Mouse (Mus musculus) liver, embryonic 14.5 days (tissue): ENCODE results near the gene Lyrm1. TPM values are rescaled to one million over a fixed set of nuclear protein-coding genes. Genes with fewer than 3 reads are reported as not detected.
A peak's percentile ranks its signal among the peaks of the same experiment; 100 is the strongest.

Experiments
- ATAC-seq: fragments of 200-750 bp; cut with Nextera tagmentation; 2 replicates; pipeline ENCODE4 v1.8.0; 2017; ENCODE audit warnings: moderate number of reproducible peaks, mild to moderate bottlenecking, moderate library complexity; ENCODE audit not compliant: insufficient read depth
- DNase-seq, 3 experiments: peaks; one replicate each; pipeline ENCODE4 v3.0.0-alpha.2; 2012 to 2013; ENCODE audit warnings: low read depth in 3 of 3, low spot score in 3 of 3
- H3K27ac ChIP-seq: fragments of 300-500 bp; sonication (generic); 2 replicates; pipeline ENCODE4 v1.5.1; 2014; ENCODE audit warnings: moderate library complexity, mild to moderate bottlenecking, control low read depth, inconsistent platforms
- H3K27me3 ChIP-seq: fragments of 300-500 bp; sonication (generic); 2 replicates; pipeline ENCODE4 v1.6.1; 2014; ENCODE audit warnings: mild to moderate bottlenecking, low read length, moderate library complexity; ENCODE audit not compliant: control insufficient read depth, insufficient read depth
- H3K36me3 ChIP-seq: fragments of 300-500 bp; sonication (generic); replicated peaks from 2 replicates; pipeline ENCODE4 v1.6.1; 2014; ENCODE audit warnings: low read depth; ENCODE audit not compliant: control insufficient read depth, insufficient read depth
- H3K4me1 ChIP-seq, 2 experiments: fragments of 200-500 bp in 1 of 2; fragments of 300-500 bp in 1 of 2; sonication (generic) in 1 of 2; replicated peaks; 2 replicates each; pipeline ENCODE4 v1.6.1; 2012 to 2014; ENCODE audit warnings: antibody characterized with exemption in 1 of 2, inconsistent platforms in 1 of 2, low read length in 1 of 2; ENCODE audit not compliant: control insufficient read depth in 2 of 2, insufficient read depth in 2 of 2
- H3K4me2 ChIP-seq: fragments of 300-500 bp; sonication (generic); 2 replicates; pipeline ENCODE4 v1.6.1; 2014; ENCODE audit warnings: low read depth, mild to moderate bottlenecking, control low read depth, moderate library complexity
- H3K4me3 ChIP-seq, 2 experiments: fragments of 200-500 bp in 1 of 2; fragments of 300-500 bp in 1 of 2; sonication (generic) in 1 of 2; 2 replicates each; pipeline ENCODE4 v1.5.1; 2012 to 2014; ENCODE audit warnings: low read depth in 2 of 2, low read length in 2 of 2, mild to moderate bottlenecking in 2 of 2, control low read depth in 1 of 2, inconsistent platforms in 1 of 2, moderate library complexity in 1 of 2; ENCODE audit not compliant: insufficient read depth in 1 of 2
- H3K9ac ChIP-seq: fragments of 300-500 bp; sonication (generic); replicated peaks from 2 replicates; pipeline ENCODE4 v1.6.1; 2014; ENCODE audit warnings: mild to moderate bottlenecking, control low read depth, moderate library complexity
- H3K9me3 ChIP-seq: fragments of 300-500 bp; sonication (generic); 2 replicates; pipeline ENCODE4 v1.6.1; 2016; ENCODE audit warnings: low read length, mixed read lengths; ENCODE audit not compliant: control insufficient read depth
- CTCF ChIP-seq: IDR thresholded peaks from 2 replicates; pipeline ENCODE4 v1.5.1; 2016; ENCODE audit warnings: antibody characterized with exemption, low read depth, control low read depth
- EP300 ChIP-seq: IDR thresholded peaks from 2 replicates; pipeline ENCODE4 v1.6.1; 2016; ENCODE audit warnings: antibody characterized with exemption, low read depth
- WGBS: fragments of 180-500 bp; shearing (Covaris S2); extraction: QIAGEN DNeasy Blood & Tissue Kit; methylation state at CpG from one replicate; pipeline ENCODE4 v1.1.7; 2014; ENCODE audit not compliant: insufficient replicate concordance; 5-methylcytosine and 5-hydroxymethylcytosine counted together
- polyA plus RNA-seq, 2 experiments: library from polyadenylated mRNA; depleted of rRNA in 1 of 2; stranded (reverse) in 1 of 2; unstranded in 1 of 2; fragments of >200 nt; fragmentation: Nextera tagmentation in 1 of 2; extraction: Ambion mirVana in 1 of 2; gene quantifications; 2 replicates each; pipeline versions ENCODE4 v1.2.1 to v1.2.3; 2012 to 2014

The Lyrm1 gene
- polyA plus RNA-seq, 2 experiments = 1.4 to 3.2 TPM

GRCm38 (mm10) chr7:119894818-119895544 lies 680 bp upstream of the Lyrm1 start:
- peak overlapping the region; percentile 83 to 84 for H3K4me3 ChIP-seq
- peaks cover 16 to 20% of the 10 kb centered on the region in 2 experiments for H3K4me1 ChIP-seq
- H3K27me3 ChIP-seq = no peaks in the 10 kb centered on the region
- no peak for DNase-seq
- no peaks in the 10 kb centered on the region for H3K9me3 ChIP-seq
- peak overlapping the region; percentile 83 for H3K9ac ChIP-seq
- peak; percentile 32 for ATAC-seq
- H3K36me3 ChIP-seq = no peaks in the 10 kb centered on the region
- H3K4me2 ChIP-seq = peak overlapping the region; percentile 84
- no peak for TF ChIP-seq CTCF
- TF ChIP-seq EP300 = no peak
- under 1% methylated on average over 15 of the region's 15 CpGs for WGBS
- H3K27ac ChIP-seq = no peak overlapping the region

- WGBS = 48% methylated on average over 8 of the region's 8 CpGs
- Histone ChIP-seq H3K4me3 (no peak overlapping the region), H3K9me3 (no peaks in the 10 kb centered on the region), H3K27ac (no peak overlapping the region), H3K4me1 (peaks cover 16 to 20% of the 10 kb centered on the region in 2 experiments), H3K27me3 (no peaks in the 10 kb centered on the region), H3K4me2 (no peak overlapping the region), H3K36me3 (no peaks in the 10 kb centered on the region), H3K9ac (no peak overlapping the region)
- no peak for ATAC-seq
- TF ChIP-seq CTCF = no peak
- TF ChIP-seq EP300 = no peak
- no peak for DNase-seq
Observed at GRCm38 (mm10) chr7:119897521-119898109, 2.0 kb downstream of the Lyrm1 start.

DNA sequence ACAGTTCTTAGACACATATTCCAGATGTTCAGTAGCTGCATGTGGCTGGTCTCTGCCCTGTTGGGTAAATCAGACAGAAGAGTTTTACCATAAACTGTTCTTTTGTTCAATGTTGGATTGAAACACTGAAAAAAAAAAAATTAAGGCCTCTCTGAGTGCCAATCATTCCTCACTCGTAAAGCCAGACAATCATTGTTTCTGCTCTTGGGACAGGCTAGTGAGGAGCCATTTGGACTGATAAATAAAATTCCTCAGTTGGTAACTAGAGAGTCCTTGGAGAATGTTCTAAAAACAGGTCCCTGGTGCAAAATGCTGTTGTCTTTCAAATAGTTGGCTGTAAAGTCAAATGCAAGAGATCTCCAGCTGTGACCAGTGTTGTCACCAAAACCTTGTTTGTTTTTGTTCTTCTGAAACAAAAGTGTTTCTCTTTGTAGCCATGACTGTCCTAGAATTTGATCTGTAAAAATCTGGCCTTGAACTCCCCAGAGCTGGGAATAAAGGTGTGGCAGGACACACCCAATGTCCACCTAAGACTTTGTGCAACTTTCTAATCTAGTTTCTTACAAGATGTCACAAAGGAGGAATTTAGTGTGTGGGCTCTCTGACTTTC lies 2.7 kb downstream of the Lyrm1 start:
- Histone ChIP-seq H3K9me3 (no peaks in the 10 kb centered on the region), H3K9ac (no peak overlapping the region), H3K4me3 (no peak overlapping the region), H3K27ac (no peak overlapping the region), H3K4me2 (no peak overlapping the region), H3K36me3 (no peaks in the 10 kb centered on the region), H3K4me1 (peaks cover 16 to 20% of the 10 kb centered on the region in 2 experiments), H3K27me3 (no peaks in the 10 kb centered on the region)
- DNase-seq (no peak), ATAC-seq (no peak)
- TF ChIP-seq CTCF = no peak
- TF ChIP-seq EP300 = no peak
- 67% methylated on average over 1 of the region's 1 CpGs for WGBS

GRCm38 (mm10) chr7:119899386-119900057 lies 3.9 kb downstream of the Lyrm1 start:
- H3K36me3 ChIP-seq = no peaks in the 10 kb centered on the region
- no peak for TF ChIP-seq CTCF
- no peak for TF ChIP-seq EP300
- no peak for DNase-seq
- H3K27me3 ChIP-seq = no peaks in the 10 kb centered on the region
- no peak for ATAC-seq
- H3K9ac ChIP-seq = no peak overlapping the region
- 12% methylated on average over 3 of the region's 3 CpGs for WGBS
- H3K4me2 ChIP-seq = no peak overlapping the region
- H3K4me3 ChIP-seq = no peak overlapping the region
- peaks cover 15 to 19% of the 10 kb centered on the region in 2 experiments for H3K4me1 ChIP-seq
- H3K27ac ChIP-seq = no peak overlapping the region
- H3K9me3 ChIP-seq = no peaks in the 10 kb centered on the region
